Mouse (Mus musculus) lung, postnatal 0 days (tissue): Measurements from ENCODE around the gene Senp7.

Experiments used
- CTCF ChIP-seq: IDR thresholded peaks from 2 replicates; pipeline ENCODE4 v1.5.1; 2016; ENCODE audit warnings: antibody characterized with exemption, mild to moderate bottlenecking
- EP300 ChIP-seq: IDR thresholded peaks from 2 replicates; pipeline ENCODE4 v1.6.1; 2016; ENCODE audit warnings: antibody characterized with exemption, mild to moderate bottlenecking, control low read depth

DNA sequence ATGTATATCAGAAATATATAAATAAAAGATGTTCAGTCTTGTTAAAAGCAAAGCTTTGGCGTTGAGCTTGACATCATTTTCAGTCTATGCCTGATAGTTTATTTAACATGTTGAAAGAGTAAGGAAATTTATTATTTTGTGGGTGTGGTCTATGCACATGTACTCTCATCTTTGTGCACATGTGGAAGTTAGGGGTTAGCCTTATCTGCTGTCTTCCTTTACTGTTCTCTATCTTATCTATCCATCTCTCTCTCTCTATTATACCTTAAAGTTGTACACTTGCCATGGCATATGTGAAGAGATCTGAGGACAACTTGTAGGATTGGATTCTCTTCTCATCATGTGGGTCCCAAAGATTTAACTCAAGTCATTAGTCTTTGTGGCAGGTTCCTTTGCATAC lies 39.3 kb upstream of the Senp7 start:
- TF ChIP-seq CTCF (no peak), EP300 (no peak)
